Mouse (Mus musculus) left cerebral cortex, postnatal 36 days (tissue): ENCODE measurements at regions not wholly inside any gene's neighbourhood (a gene's known extent, or its start where the extent isn't known, plus 50 kb on each side); places are given as distances from the start of the nearest gene placed in this dataset.

ENCODE experiments used
- DNase-seq, 2 experiments: peaks; one replicate each; pipeline ENCODE4 v3.0.0; 2021 to 2022; ENCODE audit warnings: low spot score in 2 of 2, mixed read lengths in 1 of 2
- intact Hi-C: fragments of 180-260 bp; cut with DNase I; formaldehyde crosslinking; loops from one replicate; pipeline ENCODE4 v1.15.1; 2025

- DNase-seq: no peak
Measured at GRCm38 (mm10) chr9:23911851-23912250, 185.9 kb upstream of the Npsr1 start.

GRCm38 (mm10) chr9:23917345-23917744 lies 180.5 kb upstream of the Npsr1 start:
- intact Hi-C loops: no loop called here
- DNase-seq: no peak

More at GRCm38 (mm10) chr9:23911851-23912250, 185.9 kb upstream of the Npsr1 start:
- intact Hi-C loops: no loop called here

GRCm38 (mm10) chr9:23919191-23919904 lies 178.4 kb upstream of the Npsr1 start:
- intact Hi-C loops: no loop called here
- no peak for DNase-seq

- intact Hi-C loops: no loop called here
Measured at GRCm38 (mm10) chr9:23932185-23932584, 165.6 kb upstream of the Npsr1 start.

GRCm38 (mm10) chr9:23934282-23934681 lies 163.5 kb upstream of the Npsr1 start:
- DNase-seq: no peak
- intact Hi-C loops: no loop called here

More at GRCm38 (mm10) chr9:23932185-23932584, 165.6 kb upstream of the Npsr1 start:
- DNase-seq: no peak

GRCm38 (mm10) chr9:23952543-23952942 lies 145.3 kb upstream of the Npsr1 start:
- peak; percentile 22 to 46 for DNase-seq
- intact Hi-C loops: loop anchor here (10.0 kb wide), 1 partner anchor 562 kb away; no protein-coding TSS in a partner anchor

GRCm38 (mm10) chr9:23956593-23956992 lies 141.2 kb upstream of the Npsr1 start:
- DNase-seq: no peak
- intact Hi-C loops: loop anchor here (10.0 kb wide), 1 partner anchor 558 kb away; no protein-coding TSS in a partner anchor

GRCm38 (mm10) chr9:23969736-23970135 lies 128.1 kb upstream of the Npsr1 start:
- intact Hi-C loops: no loop called here
- DNase-seq: no peak

- DNase-seq: no peak
Measured at GRCm38 (mm10) chr9:23973206-23973605, 124.6 kb upstream of the Npsr1 start.

GRCm38 (mm10) chr9:23977574-23977973 lies 120.2 kb upstream of the Npsr1 start:
- intact Hi-C loops: no loop called here
- DNase-seq: no peak

More at GRCm38 (mm10) chr9:23973206-23973605, 124.6 kb upstream of the Npsr1 start:
- intact Hi-C loops: no loop called here

- no peak for DNase-seq
- intact Hi-C loops: no loop called here
Measured at GRCm38 (mm10) chr9:24006353-24006752, 91.4 kb upstream of the Npsr1 start.

GRCm38 (mm10) chr9:24038274-24038673 lies 59.5 kb upstream of the Npsr1 start:
- no peak for DNase-seq
- intact Hi-C loops: no loop called here
